Mouse (Mus musculus): Measurements from ENCODE around the gene Pld1.

The Pld1 gene

DNA sequence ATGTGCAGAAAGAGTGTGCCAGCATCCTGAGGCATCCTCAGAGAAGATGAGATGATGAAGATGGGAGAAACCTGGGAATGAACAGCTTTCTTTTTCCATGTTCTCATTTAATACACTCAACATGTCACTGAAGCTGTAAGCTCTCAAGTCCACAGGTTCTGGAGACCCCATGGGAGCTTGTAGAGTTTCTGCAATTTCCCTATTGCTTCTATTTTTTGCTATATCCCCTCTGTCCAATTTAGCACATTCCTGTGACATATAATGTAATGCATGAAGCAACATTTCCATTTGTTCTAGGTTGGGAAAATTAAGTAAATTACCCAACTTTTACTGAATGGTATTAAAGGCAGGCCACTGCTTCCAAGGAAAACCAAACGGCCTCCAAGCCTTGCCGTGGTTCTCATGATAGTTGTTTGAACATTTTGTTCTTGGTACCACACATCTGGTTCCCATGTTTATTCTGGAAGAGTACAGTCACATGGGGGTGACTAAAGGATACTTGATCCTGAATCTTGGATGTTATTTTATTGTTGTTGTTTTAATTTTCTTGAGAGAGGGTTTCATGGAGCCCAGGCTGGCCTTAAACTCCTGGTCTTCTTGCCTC, 52.7 kb downstream of the Pld1 start:
- DNase-seq (ENCODE audit: low read depth, low spot score), result no peak

GRCm38 (mm10) chr3:27994175-27994990, 55.9 kb downstream of the Pld1 start:
- DNase-seq (ENCODE audit: low read depth, low spot score), result no peak

GRCm38 (mm10) chr3:28004321-28004720, 65.8 kb downstream of the Pld1 start:
- DNase-seq (ENCODE audit: low read depth, low spot score), result no peak

- DNase-seq (ENCODE audit: low read depth, low spot score), result peak; percentile 89
Measured at GRCm38 (mm10) chr3:28007684-28008083, 69.2 kb downstream of the Pld1 start.

DNA sequence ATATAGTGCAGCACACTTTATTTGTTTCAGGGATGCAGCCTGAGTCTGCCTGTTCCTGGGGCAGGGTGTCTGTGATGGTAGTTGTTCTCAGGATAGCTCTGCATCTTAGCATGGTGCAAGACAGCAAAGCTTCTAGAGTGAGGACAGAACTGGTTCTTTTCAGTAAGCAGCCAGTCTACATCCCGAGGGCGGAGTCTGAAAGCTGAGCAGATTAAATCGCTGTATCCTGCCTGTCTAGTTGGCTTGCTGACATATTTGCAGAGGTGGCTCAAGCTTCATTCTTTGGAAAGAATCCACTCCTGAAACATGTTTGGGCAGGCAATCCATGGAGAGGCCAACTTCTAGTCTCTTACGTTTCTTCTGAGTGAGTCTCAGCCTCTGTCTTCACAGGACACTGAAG, 69.9 kb downstream of the Pld1 start:
- no peak for DNase-seq (ENCODE audit: low read depth, low spot score)

GRCm38 (mm10) chr3:28012177-28012576, 73.7 kb downstream of the Pld1 start:
- DNase-seq (ENCODE audit: low read depth, low spot score), result no peak

DNA sequence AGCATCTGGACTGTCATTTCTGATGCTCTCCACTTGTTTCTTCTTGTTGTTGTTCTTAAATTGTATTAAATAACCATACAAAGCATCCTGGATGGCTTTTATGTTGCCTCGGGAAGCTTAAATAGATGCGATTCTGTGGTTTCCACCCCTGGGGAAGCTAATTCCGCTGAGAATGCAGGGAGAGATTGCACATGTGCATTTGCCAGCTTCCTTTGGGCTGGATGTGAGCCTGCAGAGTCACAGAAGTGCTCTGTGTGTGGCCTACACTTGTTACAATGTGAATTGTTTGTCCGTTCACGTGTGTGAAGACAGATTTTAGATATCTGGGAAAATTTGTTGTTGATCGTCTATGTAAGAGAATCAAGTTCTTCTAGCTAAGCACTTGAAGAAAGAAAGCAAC, 74.9 kb downstream of the Pld1 start:
- DNase-seq (ENCODE audit: low read depth, low spot score), result no peak

GRCm38 (mm10) chr3:28017002-28017401, 78.5 kb downstream of the Pld1 start:
- DNase-seq (ENCODE audit: low read depth, low spot score), result no peak

DNA sequence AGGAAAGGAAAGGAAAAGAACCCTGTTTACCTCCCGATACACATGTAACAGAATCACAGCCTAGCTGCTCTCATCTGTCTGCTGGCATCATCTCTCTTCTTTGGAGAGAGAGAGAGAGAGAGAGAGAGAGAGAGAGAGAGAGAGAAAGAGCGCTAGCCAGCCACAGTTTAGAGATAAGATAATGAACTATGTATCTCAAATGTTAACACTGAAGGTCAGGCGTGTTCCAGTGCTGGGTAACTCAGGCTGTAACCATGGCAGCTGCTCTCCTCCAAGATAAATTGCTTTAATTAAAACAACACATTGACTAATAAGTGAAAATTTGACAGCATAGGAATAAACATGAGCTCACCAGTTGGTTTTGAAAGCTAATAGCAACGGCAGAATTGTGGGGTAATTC, 81.2 kb downstream of the Pld1 start:
- no peak for DNase-seq (ENCODE audit: low read depth, low spot score)

GRCm38 (mm10) chr3:28020404-28020803, 81.9 kb downstream of the Pld1 start:
- DNase-seq (ENCODE audit: low read depth, low spot score), result peak; percentile 85

DNA sequence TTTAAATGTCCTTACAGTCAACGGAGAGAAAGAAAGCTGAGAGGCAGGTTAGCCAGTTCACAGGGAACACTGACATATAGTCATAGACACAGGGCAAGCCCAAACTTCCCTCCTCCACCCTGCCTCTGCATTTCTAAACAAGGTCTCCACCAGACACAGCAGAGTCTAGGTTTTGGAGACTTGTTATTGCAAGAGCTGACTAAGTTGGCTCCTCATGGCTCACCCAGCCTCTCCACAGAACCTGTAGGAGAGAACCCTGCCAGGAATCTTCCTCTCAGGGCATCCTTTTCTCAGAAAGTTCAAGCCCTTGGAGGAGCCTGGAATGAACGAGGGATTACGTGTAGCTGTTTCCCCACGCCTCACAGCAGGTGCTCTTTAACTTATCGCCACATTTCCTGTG, 83.7 kb downstream of the Pld1 start:
- DNase-seq (ENCODE audit: low read depth, low spot score), result no peak

DNA sequence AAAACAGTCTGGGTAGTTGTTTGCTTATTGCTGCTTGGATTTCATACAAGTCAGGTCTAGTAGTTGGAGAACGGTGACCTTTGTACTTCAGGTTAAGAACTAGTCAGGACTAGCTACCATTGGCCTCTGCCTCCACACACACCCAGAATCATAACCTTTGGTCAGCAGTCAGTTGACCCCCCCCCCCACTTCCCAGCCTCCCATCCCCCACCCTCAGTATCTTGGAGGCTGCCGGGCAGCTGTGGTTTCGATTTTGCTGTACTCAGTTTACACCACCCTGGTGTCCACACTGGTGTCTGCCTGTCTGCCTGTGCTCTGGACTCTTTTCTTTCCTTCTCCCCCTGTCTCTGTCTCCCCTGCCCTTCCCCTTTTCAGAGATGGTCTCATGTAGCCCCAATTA, 88.4 kb downstream of the Pld1 start:
- DNase-seq (ENCODE audit: low read depth, low spot score), result no peak

- no peak for DNase-seq (ENCODE audit: low read depth, low spot score)
Measured at GRCm38 (mm10) chr3:28028456-28028855, 90.0 kb downstream of the Pld1 start.

DNA sequence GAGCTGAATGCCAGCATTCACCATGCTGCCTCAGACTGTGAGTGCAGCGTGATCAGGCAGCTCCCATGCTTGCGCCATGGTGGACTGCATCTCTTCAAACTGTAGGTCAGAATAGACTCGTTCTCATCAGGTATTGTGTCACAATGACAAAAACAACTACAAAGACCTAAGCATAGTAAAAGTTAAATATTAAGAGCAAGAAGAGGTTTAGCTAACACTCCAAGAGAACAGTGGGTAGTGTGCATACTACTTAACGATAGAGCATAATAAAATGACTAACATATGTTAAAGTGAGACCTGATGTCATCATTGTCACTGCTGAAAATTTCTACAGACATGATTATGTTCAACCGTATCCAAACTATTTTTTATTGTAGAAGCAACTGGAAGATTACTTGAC, 92.4 kb downstream of the Pld1 start:
- no peak for DNase-seq (ENCODE audit: low read depth, low spot score)

DNA sequence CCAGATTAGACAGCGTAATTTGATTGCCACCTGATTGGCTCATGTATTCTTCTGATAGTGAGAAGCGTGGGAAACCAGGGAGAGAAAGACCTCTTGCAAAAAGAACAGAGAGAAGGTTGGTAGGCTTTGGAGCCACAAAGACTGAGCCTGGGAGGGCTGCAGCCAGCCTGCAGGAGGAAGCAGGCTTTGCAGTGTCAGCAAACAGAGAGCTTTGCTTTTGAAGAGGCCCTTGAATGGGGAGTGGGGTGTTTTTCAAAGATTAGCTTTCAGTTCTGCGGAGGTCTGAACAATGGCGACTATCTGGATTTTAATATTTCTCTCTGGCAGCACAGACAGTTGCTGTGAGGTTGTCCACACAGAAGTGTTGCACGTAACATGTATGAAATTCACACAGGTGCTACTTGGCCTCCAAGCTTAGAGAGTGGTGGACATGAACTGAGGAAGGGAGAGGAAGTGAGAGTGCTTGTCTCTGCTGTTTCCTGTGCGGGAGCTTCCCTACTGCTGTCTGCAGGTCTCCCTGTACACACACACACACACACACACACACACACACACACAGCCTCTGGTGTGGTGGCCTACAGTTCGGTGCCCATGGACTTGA, 93.2 kb downstream of the Pld1 start:
- DNase-seq (ENCODE audit: low read depth, low spot score), result no peak

DNA sequence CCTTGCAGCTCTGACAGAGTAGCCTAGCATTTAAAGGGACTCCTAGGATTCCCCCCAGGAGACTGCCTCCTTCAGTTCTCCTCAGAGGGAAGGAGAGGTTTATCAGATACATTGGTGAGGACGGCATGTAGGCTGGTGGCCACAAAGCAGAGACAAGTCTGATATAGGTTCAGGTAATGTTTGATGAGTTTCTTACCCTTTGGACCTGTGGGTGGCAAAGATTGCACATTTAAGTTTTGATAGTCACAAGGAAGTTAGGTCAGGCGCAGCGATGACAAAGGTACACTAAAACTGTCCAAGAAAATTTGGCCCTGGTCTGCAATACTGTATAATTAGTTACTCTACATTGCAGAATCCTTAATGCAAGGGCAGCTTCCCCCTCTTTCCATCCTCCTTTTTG, 95.4 kb downstream of the Pld1 start:
- no peak for DNase-seq (ENCODE audit: low read depth, low spot score)

- DNase-seq (ENCODE audit: low read depth, low spot score), result peak; percentile 83
Measured at GRCm38 (mm10) chr3:28034707-28035333, 96.3 kb downstream of the Pld1 start.

GRCm38 (mm10) chr3:28037320-28037932, 98.9 kb downstream of the Pld1 start:
- DNase-seq (ENCODE audit: low read depth, low spot score), result no peak

- DNase-seq (ENCODE audit: low read depth, low spot score), result peak; percentile 90
Measured at GRCm38 (mm10) chr3:28038106-28038505, 99.6 kb downstream of the Pld1 start.

DNA sequence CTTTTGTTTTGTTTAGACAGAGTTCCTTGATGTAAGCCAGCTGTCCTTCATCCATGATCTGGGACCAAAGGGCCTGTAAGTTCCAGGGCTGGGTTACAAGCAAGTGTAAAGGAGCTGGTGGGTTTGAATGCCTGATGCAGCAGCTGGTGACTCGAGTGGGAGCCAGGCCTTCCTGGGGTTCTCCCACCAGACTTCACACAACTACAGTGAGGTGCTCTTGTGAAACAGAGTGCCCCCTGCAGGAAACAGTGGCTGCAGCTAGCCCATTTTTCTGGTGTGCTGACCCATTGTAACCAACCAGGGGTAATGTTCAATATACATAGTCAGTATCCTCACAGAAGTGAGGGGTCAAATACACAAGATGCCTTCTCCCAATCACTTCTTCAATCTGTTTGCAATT, 101.3 kb downstream of the Pld1 start:
- no peak for DNase-seq (ENCODE audit: low read depth, low spot score)

- DNase-seq (ENCODE audit: low read depth, low spot score), result no peak
Measured at GRCm38 (mm10) chr3:28041236-28041635, 102.7 kb downstream of the Pld1 start.

DNA sequence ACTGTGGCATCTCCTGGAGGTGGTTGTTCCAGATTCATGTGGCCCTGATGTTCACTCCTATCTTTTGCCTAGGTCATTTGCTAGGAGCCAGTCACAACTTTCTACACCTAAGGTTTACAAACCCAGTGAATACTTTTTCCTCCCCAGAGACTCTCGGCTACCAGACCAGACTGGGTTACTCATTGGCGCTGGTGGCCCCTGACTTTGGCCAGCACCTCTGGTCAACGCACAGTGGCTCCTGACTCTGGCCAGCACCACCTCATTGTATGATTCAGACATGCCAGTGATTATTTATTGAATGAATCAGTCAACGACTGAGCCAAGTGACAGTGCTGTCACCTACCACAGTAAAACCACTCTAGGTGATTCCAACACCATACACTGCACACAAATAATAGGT, 103.9 kb downstream of the Pld1 start:
- DNase-seq (ENCODE audit: low read depth, low spot score), result no peak

All from R1 (cell line).